Mouse (Mus musculus): ENCODE data around the gene Tbl3.

DNA sequence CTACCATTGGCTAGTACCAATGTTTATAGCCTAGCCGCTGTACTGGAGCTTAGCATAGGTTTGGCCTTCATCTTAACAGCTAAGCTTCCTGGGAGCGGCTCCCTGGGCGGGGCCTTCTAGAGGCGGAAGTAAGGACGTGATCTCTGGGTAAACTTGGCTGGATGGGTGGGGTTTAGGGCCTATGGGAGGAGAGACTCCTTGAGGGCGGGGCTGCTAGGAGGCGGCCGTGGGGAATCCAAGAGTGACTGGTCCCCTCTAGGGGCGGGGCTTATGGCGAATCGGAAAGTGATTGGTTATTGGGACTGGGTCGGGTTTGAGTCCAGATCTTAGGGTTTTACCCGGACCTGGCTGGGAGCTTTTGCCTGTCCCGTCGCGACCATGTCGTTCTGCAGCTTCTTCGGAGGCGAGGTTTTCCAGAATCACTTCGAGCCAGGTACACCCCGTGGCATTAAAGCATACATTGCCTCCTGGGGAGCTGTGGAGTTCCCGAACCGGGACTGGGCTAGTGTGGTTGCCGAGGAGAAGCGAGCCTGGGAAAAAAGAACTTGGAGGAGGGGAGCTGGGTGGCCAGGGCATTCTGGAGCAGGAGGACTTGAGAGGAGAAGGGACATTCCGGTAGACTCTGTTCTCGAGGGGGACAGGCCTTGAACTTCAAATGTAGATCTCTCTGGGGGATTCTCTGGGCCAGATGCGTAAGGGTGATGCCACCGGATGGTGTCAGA is 29.0 kb upstream of the Tbl3 start, which contains the start of gene Msrb1:
- TF ChIP-seq POLR2A (IDR thresholded peaks at IDR 0.05; ENCODE audit: insufficient read length, low read depth) (peak; percentile 77), E2F4 (IDR thresholded peaks at IDR 0.05; ENCODE audit: insufficient read depth) (no peak), MAX (IDR thresholded peaks at IDR 0.05; ENCODE audit: low read depth) (no peak), CEBPB (IDR thresholded peaks at IDR 0.05; ENCODE audit: insufficient read depth, poor library complexity, severe bottlenecking) (no peak), USF1 (IDR thresholded peaks at IDR 0.05; ENCODE audit: low read depth) (no peak), TCF3 (IDR thresholded peaks at IDR 0.05; ENCODE audit: insufficient read length, low read depth) (no peak), MYOG (IDR thresholded peaks at IDR 0.05; ENCODE audit: control insufficient read depth in 1 of 3, insufficient read depth in 1 of 3, insufficient read length in 2 of 3, low read depth in 2 of 3) (no peak), SRF (IDR thresholded peaks at IDR 0.05; ENCODE audit: control insufficient read depth, insufficient read length, low read depth) (no peak), MYOD1 (IDR thresholded peaks at IDR 0.05; ENCODE audit: control insufficient read depth in 1 of 3, insufficient read length in 2 of 3, low read depth in 2 of 3) (no peak)

All from myocyte (in vitro differentiated cells).